Mouse (Mus musculus) urinary bladder, postnatal 25 days (tissue): ENCODE data around the gene Ttf1.

Experiments used
- DNase-seq: peaks from one replicate; pipeline ENCODE4 v3.0.0; 2022; ENCODE audit warnings: low spot score

Ttf1 gene

GRCm38 (mm10) chr2:29130118-29130899, 70.2 kb downstream of the Ttf1 start:
- no peak for DNase-seq

GRCm38 (mm10) chr2:29135161-29135560, 75.1 kb downstream of the Ttf1 start:
- no peak for DNase-seq
